Mouse (Mus musculus): ENCODE measurements at regions not wholly inside any gene's neighbourhood (a gene's known extent, or its start where the extent isn't known, plus 50 kb on each side); places are given as distances from the start of the nearest gene placed in this dataset.

- TF ChIP-seq POLR2A (IDR thresholded peaks at IDR 0.05; ENCODE audit: insufficient read depth, low read depth, low read length) (no peak), EP300 (IDR thresholded peaks at IDR 0.05; ENCODE audit: insufficient read depth, low read depth, low read length) (no peak), CTCF (IDR thresholded peaks at IDR 0.05) (peak; percentile 99)
- no peak overlapping the region for H3K27ac ChIP-seq
- no peaks in the 10 kb centered on the region for H3K79me2 ChIP-seq (replicated peaks; ENCODE audit: control insufficient read depth, insufficient read depth, low read length)
- intact Hi-C loops (cut with DNase I) = loop anchor here (2.0 to 10.0 kb wide), 2 partner anchors 136 to 640 kb away; no protein-coding TSS in a partner anchor
- WGBS = 25% methylated on average over 6 of the region's 6 CpGs
- H3K4me1 ChIP-seq (ENCODE audit: control insufficient read depth, insufficient read depth, low read length) = no peaks in the 10 kb centered on the region
- DNase-seq = peak in 1 of 2 experiments; percentile 6
- no peaks in the 10 kb centered on the region for H3K27me3 ChIP-seq (ENCODE audit: control insufficient read depth, insufficient read depth, low read length)
- H3K36me3 ChIP-seq (ENCODE audit: control insufficient read depth, insufficient read depth, low read length) = no peaks in the 10 kb centered on the region
- H3K4me3 ChIP-seq = no peak overlapping the region
- no peak overlapping the region for H3K9ac ChIP-seq (ENCODE audit: low read depth, low read length)
Measured at GRCm38 (mm10) chr14:87314999-87315732, 101.3 kb upstream of the Tdrd3 start.

GRCm38 (mm10) chr14:87327841-87328240 is 88.6 kb upstream of the Tdrd3 start:
- Histone ChIP-seq H3K79me2 (replicated peaks; ENCODE audit: control insufficient read depth, insufficient read depth, low read length) (no peaks in the 10 kb centered on the region), H3K4me3 (no peak overlapping the region), H3K36me3 (ENCODE audit: control insufficient read depth, insufficient read depth, low read length) (no peaks in the 10 kb centered on the region), H3K27ac (no peak overlapping the region), H3K4me1 (ENCODE audit: control insufficient read depth, insufficient read depth, low read length) (no peaks in the 10 kb centered on the region), H3K27me3 (ENCODE audit: control insufficient read depth, insufficient read depth, low read length) (no peaks in the 10 kb centered on the region), H3K9ac (ENCODE audit: low read depth, low read length) (no peak overlapping the region)
- intact Hi-C loops (cut with DNase I) = no loop called here
- DNase-seq = no peak
- WGBS = 48% methylated on average over 1 of the region's 1 CpGs
- no peak for TF ChIP-seq EP300 (IDR thresholded peaks at IDR 0.05; ENCODE audit: insufficient read depth, low read depth, low read length)
- no peak for TF ChIP-seq POLR2A (IDR thresholded peaks at IDR 0.05; ENCODE audit: insufficient read depth, low read depth, low read length)
- TF ChIP-seq CTCF (IDR thresholded peaks at IDR 0.05) = no peak

DNA sequence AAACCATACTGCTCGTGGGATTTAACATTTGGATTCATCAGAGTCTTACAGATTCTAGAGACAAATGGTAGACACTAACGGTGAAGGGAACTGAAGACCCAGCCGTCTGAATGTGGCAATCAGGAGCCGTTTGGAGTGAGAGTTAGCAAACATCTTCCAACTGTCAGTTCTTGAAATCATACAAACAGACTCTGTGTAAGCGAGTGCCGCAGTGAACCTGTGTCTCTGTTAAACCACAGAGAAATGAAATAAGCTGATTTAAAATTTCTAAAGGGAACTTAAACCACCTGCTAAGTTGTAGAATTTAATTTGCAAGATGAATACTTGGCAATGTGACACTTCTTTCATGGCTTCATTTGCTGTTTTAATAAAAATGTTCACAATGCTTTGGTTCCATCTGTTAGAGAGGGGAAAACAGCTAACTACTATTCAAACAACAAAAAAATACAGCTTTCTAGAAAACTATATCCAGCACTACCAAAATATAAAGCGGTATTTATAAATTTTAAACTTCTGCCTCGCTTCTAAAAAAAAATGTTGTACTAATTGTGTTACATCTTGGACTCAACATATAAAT is 78.4 kb upstream of the Tdrd3 start:
- DNase-seq = no peak
- intact Hi-C loops (cut with DNase I) = no loop called here
- H3K27me3 ChIP-seq (ENCODE audit: control insufficient read depth, insufficient read depth, low read length) = no peaks in the 10 kb centered on the region
- no peak overlapping the region for H3K9ac ChIP-seq (ENCODE audit: low read depth, low read length)
- 86% methylated on average over 8 of the region's 8 CpGs for WGBS
- H3K27ac ChIP-seq = no peak overlapping the region
- no peaks in the 10 kb centered on the region for H3K79me2 ChIP-seq (replicated peaks; ENCODE audit: control insufficient read depth, insufficient read depth, low read length)
- no peak overlapping the region for H3K4me3 ChIP-seq
- H3K36me3 ChIP-seq (ENCODE audit: control insufficient read depth, insufficient read depth, low read length) = no peaks in the 10 kb centered on the region
- TF ChIP-seq EP300 (IDR thresholded peaks at IDR 0.05; ENCODE audit: insufficient read depth, low read depth, low read length) (no peak), CTCF (IDR thresholded peaks at IDR 0.05) (no peak), POLR2A (IDR thresholded peaks at IDR 0.05; ENCODE audit: insufficient read depth, low read depth, low read length) (no peak)
- no peaks in the 10 kb centered on the region for H3K4me1 ChIP-seq (ENCODE audit: control insufficient read depth, insufficient read depth, low read length)

- TF ChIP-seq POLR2A (IDR thresholded peaks at IDR 0.05; ENCODE audit: insufficient read depth, low read depth, low read length) (no peak), EP300 (IDR thresholded peaks at IDR 0.05; ENCODE audit: insufficient read depth, low read depth, low read length) (no peak), CTCF (IDR thresholded peaks at IDR 0.05) (no peak)
- H3K27ac ChIP-seq = no peak overlapping the region
- H3K4me3 ChIP-seq = no peak overlapping the region
- H3K4me1 ChIP-seq (ENCODE audit: control insufficient read depth, insufficient read depth, low read length) = no peaks in the 10 kb centered on the region
- WGBS = 87% methylated on average over 1 of the region's 1 CpGs
- no peaks in the 10 kb centered on the region for H3K79me2 ChIP-seq (replicated peaks; ENCODE audit: control insufficient read depth, insufficient read depth, low read length)
- no peaks in the 10 kb centered on the region for H3K27me3 ChIP-seq (ENCODE audit: control insufficient read depth, insufficient read depth, low read length)
- no peak overlapping the region for H3K9ac ChIP-seq (ENCODE audit: low read depth, low read length)
- no peaks in the 10 kb centered on the region for H3K36me3 ChIP-seq (ENCODE audit: control insufficient read depth, insufficient read depth, low read length)
- intact Hi-C loops (cut with DNase I) = no loop called here
- DNase-seq = no peak
Measured at GRCm38 (mm10) chr14:87344540-87344939, 71.9 kb upstream of the Tdrd3 start.

- WGBS = 74% methylated on average over 3 of the region's 3 CpGs
- DNase-seq = no peak
- H3K27ac ChIP-seq = no peak overlapping the region
- intact Hi-C loops (cut with DNase I) = no loop called here
- no peak overlapping the region for H3K4me3 ChIP-seq
- no peaks in the 10 kb centered on the region for H3K36me3 ChIP-seq (ENCODE audit: control insufficient read depth, insufficient read depth, low read length)
- H3K79me2 ChIP-seq (replicated peaks; ENCODE audit: control insufficient read depth, insufficient read depth, low read length) = no peaks in the 10 kb centered on the region
- TF ChIP-seq CTCF (IDR thresholded peaks at IDR 0.05) = no peak
- no peak for TF ChIP-seq POLR2A (IDR thresholded peaks at IDR 0.05; ENCODE audit: insufficient read depth, low read depth, low read length)
- H3K4me1 ChIP-seq (ENCODE audit: control insufficient read depth, insufficient read depth, low read length) = no peaks in the 10 kb centered on the region
- H3K27me3 ChIP-seq (ENCODE audit: control insufficient read depth, insufficient read depth, low read length) = no peaks in the 10 kb centered on the region
- H3K9ac ChIP-seq (ENCODE audit: low read depth, low read length) = no peak overlapping the region
Measured at GRCm38 (mm10) chr14:87346812-87347211, 69.6 kb upstream of the Tdrd3 start.

- H3K36me3 ChIP-seq (ENCODE audit: control insufficient read depth, insufficient read depth, low read length) = no peaks in the 10 kb centered on the region
- no peaks in the 10 kb centered on the region for H3K27me3 ChIP-seq (ENCODE audit: control insufficient read depth, insufficient read depth, low read length)
- no peak overlapping the region for H3K9ac ChIP-seq (ENCODE audit: low read depth, low read length)
- TF ChIP-seq POLR2A (IDR thresholded peaks at IDR 0.05; ENCODE audit: insufficient read depth, low read depth, low read length) (no peak), CTCF (IDR thresholded peaks at IDR 0.05) (no peak), EP300 (IDR thresholded peaks at IDR 0.05; ENCODE audit: insufficient read depth, low read depth, low read length) (no peak)
- H3K27ac ChIP-seq = no peak overlapping the region
- no peaks in the 10 kb centered on the region for H3K4me1 ChIP-seq (ENCODE audit: control insufficient read depth, insufficient read depth, low read length)
- 78% methylated on average over 3 of the region's 3 CpGs for WGBS
- no peak overlapping the region for H3K4me3 ChIP-seq
- intact Hi-C loops (cut with DNase I) = no loop called here
- H3K79me2 ChIP-seq (replicated peaks; ENCODE audit: control insufficient read depth, insufficient read depth, low read length) = no peaks in the 10 kb centered on the region
- DNase-seq = no peak
Measured at GRCm38 (mm10) chr14:87348825-87349224, 67.6 kb upstream of the Tdrd3 start.

Data from heart, adult 2 months (tissue).